Mouse (Mus musculus) urinary bladder, postnatal 25 days (tissue): ENCODE results near the gene Il16.

Experiments
- DNase-seq: peaks from one replicate; pipeline ENCODE4 v3.0.0; 2022; ENCODE audit warnings: low spot score

The Il16 gene

GRCm38 (mm10) chr7:83606796-83607195, 138.7 kb downstream of the Il16 start:
- no peak for DNase-seq

DNA sequence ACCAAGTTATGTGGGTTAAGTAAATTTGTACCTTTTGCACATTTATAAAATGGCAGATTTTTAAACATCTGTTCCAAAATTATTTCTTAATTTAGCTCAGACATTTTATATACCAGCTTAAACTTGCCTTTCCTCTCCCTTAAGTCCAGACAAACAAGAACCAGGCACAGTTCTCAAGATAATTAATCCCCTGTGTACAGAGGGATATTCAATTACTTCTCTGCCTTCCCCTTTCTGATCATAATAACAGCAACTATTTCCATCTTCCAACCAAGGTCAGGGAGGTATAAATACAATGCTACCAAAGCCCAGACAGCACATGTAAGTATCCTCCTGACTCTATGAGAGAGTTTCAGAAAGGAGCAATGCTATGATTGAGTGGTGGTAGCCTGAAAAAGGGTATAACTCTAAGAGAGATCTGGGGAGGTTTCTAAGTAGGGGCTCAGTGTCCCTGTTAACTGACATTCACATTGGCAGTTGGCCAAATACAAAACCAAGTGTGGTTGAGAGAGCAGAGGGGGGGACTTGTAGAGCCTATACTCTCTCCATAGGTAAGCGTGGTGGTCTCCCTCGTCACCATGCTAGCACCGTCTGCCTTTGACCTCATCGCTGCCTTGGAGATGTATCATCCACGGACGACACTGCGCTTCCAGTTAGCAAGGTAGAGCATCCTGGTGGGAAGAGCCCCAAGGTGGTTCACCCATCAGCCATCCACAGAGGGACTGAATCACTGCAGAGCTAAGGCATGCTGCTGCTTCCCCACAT, 141.2 kb downstream of the Il16 start:
- DNase-seq = no peak

DNA sequence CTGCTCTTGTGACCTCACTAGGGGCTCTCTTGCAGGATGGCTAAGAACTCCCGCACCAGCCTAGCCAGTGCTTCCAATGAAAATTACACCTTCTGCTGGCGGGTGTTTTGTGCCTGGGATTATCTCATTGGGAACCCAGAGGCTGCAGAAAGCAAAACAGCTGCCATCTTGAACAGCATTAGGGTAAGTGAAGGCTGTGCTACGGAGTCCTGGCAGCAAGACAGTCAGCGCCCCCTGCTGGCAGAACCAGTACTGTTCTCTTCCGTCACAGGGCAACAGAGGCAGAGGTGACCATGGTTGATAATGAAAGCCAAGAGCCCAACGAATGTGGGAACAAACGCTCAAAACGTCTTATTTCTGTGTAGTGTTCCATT, 145.6 kb downstream of the Il16 start:
- peak; percentile 42 for DNase-seq

- no peak for DNase-seq
These were observed 146.3 kb downstream of the Il16 start for GRCm38 (mm10) chr7:83598997-83599912.

GRCm38 (mm10) chr7:83597063-83597462, 148.5 kb downstream of the Il16 start:
- DNase-seq = no peak

DNA sequence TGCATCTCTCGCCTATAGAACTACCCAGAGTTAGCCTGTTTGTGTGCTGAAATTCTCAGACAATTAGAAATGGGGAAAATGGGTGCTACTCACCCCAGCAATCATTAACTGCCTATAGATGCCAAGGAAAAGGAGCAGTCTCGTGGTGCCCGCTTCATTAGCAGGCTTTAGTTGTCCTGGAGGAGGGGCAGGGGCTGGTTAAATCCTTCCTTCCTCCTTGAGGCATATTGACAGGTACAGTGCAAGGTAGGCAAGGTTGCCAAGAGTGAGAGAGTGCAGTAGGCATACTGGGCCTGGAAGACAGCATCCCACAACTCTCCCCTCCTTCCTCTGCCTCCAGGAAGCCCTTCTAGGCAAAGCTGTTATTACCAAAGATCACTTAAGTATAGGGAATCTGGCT, 151.5 kb downstream of the Il16 start:
- DNase-seq = no peak
